Mouse (Mus musculus) layer of hippocampus, adult 11-12 months (tissue): ENCODE measurements around the gene Auh.

Experiments
- DNase-seq: peaks from one replicate; pipeline ENCODE4 v3.0.0; 2022; ENCODE audit warnings: low spot score

Auh gene

GRCm38 (mm10) chr13:52921966-52922365, 7.5 kb downstream of the Auh start:
- no peak for DNase-seq

GRCm38 (mm10) chr13:52921065-52921825, 8.2 kb downstream of the Auh start:
- DNase-seq: no peak

GRCm38 (mm10) chr13:52919790-52920352, 9.6 kb downstream of the Auh start:
- no peak for DNase-seq

- DNase-seq: no peak
These were observed 11.1 kb downstream of the Auh start for GRCm38 (mm10) chr13:52918333-52918732.

GRCm38 (mm10) chr13:52914591-52915110, 14.8 kb downstream of the Auh start:
- DNase-seq: no peak

- DNase-seq: no peak
These were observed 15.6 kb downstream of the Auh start for GRCm38 (mm10) chr13:52913926-52914325.

- DNase-seq: no peak
These were observed 17.0 kb downstream of the Auh start for GRCm38 (mm10) chr13:52912495-52912894.

GRCm38 (mm10) chr13:52911259-52911658, 18.2 kb downstream of the Auh start:
- DNase-seq: no peak

GRCm38 (mm10) chr13:52906296-52906695, 23.2 kb downstream of the Auh start:
- DNase-seq: no peak

- no peak for DNase-seq
These were observed 25.3 kb downstream of the Auh start for GRCm38 (mm10) chr13:52904175-52904574.

- DNase-seq: no peak
These were observed 25.7 kb downstream of the Auh start for GRCm38 (mm10) chr13:52903767-52904166.

GRCm38 (mm10) chr13:52902517-52902916, 27.0 kb downstream of the Auh start:
- DNase-seq: no peak

GRCm38 (mm10) chr13:52899664-52900063, 29.8 kb downstream of the Auh start:
- peak; percentile 17 for DNase-seq

- no peak for DNase-seq
These were observed 31.7 kb downstream of the Auh start for GRCm38 (mm10) chr13:52897806-52898205.

- DNase-seq: peak; percentile 59
These were observed 36.7 kb downstream of the Auh start for GRCm38 (mm10) chr13:52892791-52893190.

GRCm38 (mm10) chr13:52892065-52892503, 37.4 kb downstream of the Auh start:
- DNase-seq: peak; percentile 43

GRCm38 (mm10) chr13:52890313-52890712, 39.2 kb downstream of the Auh start:
- DNase-seq: no peak

- no peak for DNase-seq
These were observed 42.7 kb downstream of the Auh start for GRCm38 (mm10) chr13:52886779-52887178.

GRCm38 (mm10) chr13:52883960-52884326, 45.5 kb downstream of the Auh start:
- DNase-seq: no peak

- peak; percentile 45 for DNase-seq
These were observed 46.2 kb downstream of the Auh start for GRCm38 (mm10) chr13:52883084-52883959.

- DNase-seq: no peak
These were observed 49.1 kb downstream of the Auh start for GRCm38 (mm10) chr13:52880386-52880785.

- DNase-seq: no peak
These were observed 49.6 kb downstream of the Auh start for GRCm38 (mm10) chr13:52879918-52880317.

- no peak for DNase-seq
These were observed 50.2 kb downstream of the Auh start for GRCm38 (mm10) chr13:52879291-52879690.
